Mouse (Mus musculus): ENCODE measurements around the gene Tmcc3.

DNA sequence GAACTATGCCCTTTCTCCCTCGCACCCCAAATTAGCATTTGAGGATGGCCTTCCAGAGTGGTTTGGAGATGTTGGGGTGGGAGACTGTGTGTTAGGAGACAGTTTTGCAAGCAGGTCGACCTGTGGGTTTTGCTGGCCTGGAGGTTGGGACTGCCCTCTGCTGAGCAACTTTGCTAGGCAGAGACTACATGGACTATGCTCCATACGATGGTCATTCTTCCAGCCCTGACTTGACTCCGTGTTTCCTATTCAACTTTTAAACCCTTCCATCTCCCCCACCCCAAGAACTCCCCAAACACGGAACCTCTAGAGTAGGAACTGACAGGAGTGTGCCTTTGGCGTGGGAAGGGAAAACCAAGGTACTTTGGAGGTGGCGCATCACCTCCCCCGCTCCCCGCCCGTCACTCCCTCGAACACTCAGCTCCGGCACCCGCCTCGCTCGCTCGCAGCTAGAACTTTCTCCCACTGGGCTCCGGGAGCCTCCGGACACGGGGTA lies at the start of gene Tmcc3:
- TF ChIP-seq POLR2A (IDR thresholded peaks at IDR 0.05; ENCODE audit: insufficient read depth, low read depth, low read length) = no peak
- no peak for TF ChIP-seq CTCF (IDR thresholded peaks at IDR 0.05)
- no peak for TF ChIP-seq EP300 (IDR thresholded peaks at IDR 0.05; ENCODE audit: insufficient read depth, low read depth, low read length)
